Mouse (Mus musculus): ENCODE measurements around the gene Pigl. TPM values are rescaled to one million over a fixed set of nuclear protein-coding genes. Genes with fewer than 3 reads are reported as not detected.

The Pigl gene
- polyA plus RNA-seq, 1 experiment from 2014 or later = 6.9 TPM

- Histone ChIP-seq H3K36me3 (ENCODE audit: control insufficient read depth, insufficient read depth) (peaks cover 10% of the 10 kb centered on the region), H3K9ac (replicated peaks; ENCODE audit: low read depth, low read length) (no peak overlapping the region), H3K9me3 (ENCODE audit: control insufficient read depth, low read length) (no peaks in the 10 kb centered on the region), H3K27ac (ENCODE audit: low read length) (no peak overlapping the region), H3K4me1 (replicated peaks; ENCODE audit: control insufficient read depth, insufficient read depth, low read length) (no peaks in the 10 kb centered on the region), H3K27me3 (replicated peaks; ENCODE audit: control insufficient read depth, insufficient read depth, low read length) (no peaks in the 10 kb centered on the region), H3K4me2 (ENCODE audit: low read length) (no peak overlapping the region), H3K4me3 (replicated peaks; ENCODE audit: low read length) (no peak overlapping the region)
- no peak for ATAC-seq
- 77% methylated on average over 2 of the region's 2 CpGs for WGBS
These were observed 64.0 kb downstream of the Pigl start for GRCm38 (mm10) chr11:62522283-62522682.

GRCm38 (mm10) chr11:62537089-62537488, 78.8 kb downstream of the Pigl start:
- Histone ChIP-seq H3K9ac (replicated peaks; ENCODE audit: low read depth, low read length) (no peak overlapping the region; the same call in 1 of the 2 replicates), H3K27ac (ENCODE audit: low read length) (no peak overlapping the region), H3K27me3 (replicated peaks; ENCODE audit: control insufficient read depth, insufficient read depth, low read length) (no peaks in the 10 kb centered on the region), H3K9me3 (ENCODE audit: control insufficient read depth, low read length) (no peaks in the 10 kb centered on the region), H3K4me3 (replicated peaks; ENCODE audit: low read length) (peak overlapping the region; percentile 23), H3K4me1 (replicated peaks; ENCODE audit: control insufficient read depth, insufficient read depth, low read length) (peaks cover 10% of the 10 kb centered on the region), H3K4me2 (ENCODE audit: low read length) (peak overlapping the region; percentile 82), H3K36me3 (ENCODE audit: control insufficient read depth, insufficient read depth) (peaks cover 7% of the 10 kb centered on the region; the same call in 1 of the 2 replicates)
- 72% methylated on average over 8 of the region's 8 CpGs for whole genome bisulfite sequencing
- no peak for ATAC-seq

GRCm38 (mm10) chr11:62537590-62537989, 79.3 kb downstream of the Pigl start:
- Histone ChIP-seq H3K4me2 (ENCODE audit: low read length) (peak overlapping the region; percentile 82), H3K27ac (ENCODE audit: low read length) (no peak overlapping the region), H3K27me3 (replicated peaks; ENCODE audit: control insufficient read depth, insufficient read depth, low read length) (no peaks in the 10 kb centered on the region), H3K4me1 (replicated peaks; ENCODE audit: control insufficient read depth, insufficient read depth, low read length) (peaks cover 10% of the 10 kb centered on the region), H3K9me3 (ENCODE audit: control insufficient read depth, low read length) (no peaks in the 10 kb centered on the region), H3K4me3 (replicated peaks; ENCODE audit: low read length) (peak overlapping the region; percentile 23), H3K9ac (replicated peaks; ENCODE audit: low read depth, low read length) (peak overlapping the region; percentile 2; the same call in 1 of the 2 replicates), H3K36me3 (ENCODE audit: control insufficient read depth, insufficient read depth) (0 out of 2 replicates have a peak, but pooled peaks cover 6% of the 10 kb centered on the region)
- no peak for ATAC-seq
- 11% methylated on average over 7 of the region's 7 CpGs for WGBS

GRCm38 (mm10) chr11:62538321-62539088, 80.2 kb downstream of the Pigl start:
- H3K36me3 ChIP-seq (ENCODE audit: control insufficient read depth, insufficient read depth) = 0 out of 2 replicates have a peak, but pooled peaks cover 2% of the 10 kb centered on the region
- no peaks in the 10 kb centered on the region for H3K9me3 ChIP-seq (ENCODE audit: control insufficient read depth, low read length)
- H3K27me3 ChIP-seq (replicated peaks; ENCODE audit: control insufficient read depth, insufficient read depth, low read length) = no peaks in the 10 kb centered on the region
- peak overlapping the region; percentile 76 for H3K27ac ChIP-seq (ENCODE audit: low read length)
- ATAC-seq = peak; percentile 84
- H3K4me1 ChIP-seq (replicated peaks; ENCODE audit: control insufficient read depth, insufficient read depth, low read length) = peaks cover 10% of the 10 kb centered on the region
- peak overlapping the region; percentile 95 for H3K9ac ChIP-seq (replicated peaks; ENCODE audit: low read depth, low read length)
- peak overlapping the region; percentile 82 for H3K4me2 ChIP-seq (ENCODE audit: low read length)
- under 1% methylated on average over 58 of the region's 73 CpGs for WGBS
- peak overlapping the region; percentile 77 for H3K4me3 ChIP-seq (replicated peaks; ENCODE audit: low read length)

GRCm38 (mm10) chr11:62539089-62539890, 81.0 kb downstream of the Pigl start, which contains the start of gene Cenpv:
Cenpv (minus strand) TSS chr11:62539261.
- Histone ChIP-seq H3K4me2 (ENCODE audit: low read length) (peak within 1 kb of the TSS; percentile 82), H3K27me3 (replicated peaks; ENCODE audit: control insufficient read depth, insufficient read depth, low read length) (no peaks in the 10 kb centered on the region), H3K27ac (ENCODE audit: low read length) (peak within 1 kb of the TSS; percentile 76), H3K9ac (replicated peaks; ENCODE audit: low read depth, low read length) (peak within 1 kb of the TSS; percentile 95), H3K4me3 (replicated peaks; ENCODE audit: low read length) (peak within 1 kb of the TSS; percentile 77), H3K4me1 (replicated peaks; ENCODE audit: control insufficient read depth, insufficient read depth, low read length) (peaks cover 10% of the 10 kb centered on the region), H3K36me3 (ENCODE audit: control insufficient read depth, insufficient read depth) (no peaks in the 10 kb centered on the region), H3K9me3 (ENCODE audit: control insufficient read depth, low read length) (no peaks in the 10 kb centered on the region)
- WGBS = 5% methylated on average over 54 of the region's 57 CpGs
- ATAC-seq = peak; percentile 81

GRCm38 (mm10) chr11:62540167-62540566, 81.9 kb downstream of the Pigl start:
- ATAC-seq = no peak
- no peak overlapping the region for H3K4me2 ChIP-seq (ENCODE audit: low read length)
- H3K4me1 ChIP-seq (replicated peaks; ENCODE audit: control insufficient read depth, insufficient read depth, low read length) = peaks cover 10% of the 10 kb centered on the region
- no peak overlapping the region for H3K4me3 ChIP-seq (replicated peaks; ENCODE audit: low read length)
- no peaks in the 10 kb centered on the region for H3K27me3 ChIP-seq (replicated peaks; ENCODE audit: control insufficient read depth, insufficient read depth, low read length)
- H3K36me3 ChIP-seq (ENCODE audit: control insufficient read depth, insufficient read depth) = no peaks in the 10 kb centered on the region
- no peaks in the 10 kb centered on the region for H3K9me3 ChIP-seq (ENCODE audit: control insufficient read depth, low read length)
- no peak overlapping the region for H3K9ac ChIP-seq (replicated peaks; ENCODE audit: low read depth, low read length)
- no peak overlapping the region for H3K27ac ChIP-seq (ENCODE audit: low read length)
- 86% methylated on average over 7 of the region's 7 CpGs for WGBS

GRCm38 (mm10) chr11:62540969-62541368, 82.7 kb downstream of the Pigl start:
- H3K4me2 ChIP-seq (ENCODE audit: low read length) = no peak overlapping the region
- H3K27me3 ChIP-seq (replicated peaks; ENCODE audit: control insufficient read depth, insufficient read depth, low read length) = no peaks in the 10 kb centered on the region
- no peaks in the 10 kb centered on the region for H3K36me3 ChIP-seq (ENCODE audit: control insufficient read depth, insufficient read depth)
- WGBS = 45% methylated on average over 2 of the region's 2 CpGs
- no peaks in the 10 kb centered on the region for H3K9me3 ChIP-seq (ENCODE audit: control insufficient read depth, low read length)
- no peak overlapping the region for H3K4me3 ChIP-seq (replicated peaks; ENCODE audit: low read length)
- H3K4me1 ChIP-seq (replicated peaks; ENCODE audit: control insufficient read depth, insufficient read depth, low read length) = peaks cover 10% of the 10 kb centered on the region
- no peak overlapping the region for H3K27ac ChIP-seq (ENCODE audit: low read length)
- no peak for ATAC-seq
- H3K9ac ChIP-seq (replicated peaks; ENCODE audit: low read depth, low read length) = no peak overlapping the region

- Histone ChIP-seq H3K9ac (replicated peaks; ENCODE audit: low read depth, low read length) (no peak overlapping the region), H3K27ac (ENCODE audit: low read length) (no peak overlapping the region), H3K4me3 (replicated peaks; ENCODE audit: low read length) (no peak overlapping the region), H3K36me3 (ENCODE audit: control insufficient read depth, insufficient read depth) (no peaks in the 10 kb centered on the region), H3K9me3 (ENCODE audit: control insufficient read depth, low read length) (no peaks in the 10 kb centered on the region), H3K4me1 (replicated peaks; ENCODE audit: control insufficient read depth, insufficient read depth, low read length) (peaks cover 8% of the 10 kb centered on the region), H3K4me2 (ENCODE audit: low read length) (no peak overlapping the region), H3K27me3 (replicated peaks; ENCODE audit: control insufficient read depth, insufficient read depth, low read length) (no peaks in the 10 kb centered on the region)
- 86% methylated on average over 8 of the region's 8 CpGs for WGBS
- ATAC-seq = no peak
These were observed 83.3 kb downstream of the Pigl start for GRCm38 (mm10) chr11:62541581-62541980.

- Histone ChIP-seq H3K4me2 (ENCODE audit: low read length) (no peak overlapping the region), H3K27ac (ENCODE audit: low read length) (no peak overlapping the region), H3K27me3 (replicated peaks; ENCODE audit: control insufficient read depth, insufficient read depth, low read length) (no peaks in the 10 kb centered on the region), H3K36me3 (ENCODE audit: control insufficient read depth, insufficient read depth) (no peaks in the 10 kb centered on the region), H3K9me3 (ENCODE audit: control insufficient read depth, low read length) (no peaks in the 10 kb centered on the region), H3K4me1 (replicated peaks; ENCODE audit: control insufficient read depth, insufficient read depth, low read length) (peaks cover 5% of the 10 kb centered on the region), H3K4me3 (replicated peaks; ENCODE audit: low read length) (no peak overlapping the region), H3K9ac (replicated peaks; ENCODE audit: low read depth, low read length) (no peak overlapping the region)
- no peak for ATAC-seq
- WGBS = 91% methylated on average over 3 of the region's 3 CpGs
These were observed 85.7 kb downstream of the Pigl start for GRCm38 (mm10) chr11:62543991-62544390.
